Mouse (Mus musculus) adrenal gland (tissue): ENCODE data around the gene Gtf2h5.

Source experiments
- intact Hi-C: fragments of 180-260 bp; cut with DNase I; formaldehyde crosslinking; loops from one replicate; pipeline ENCODE4 v1.15.1; 2025
- microRNA-seq, 2 experiments: library from miRNA; unstranded; fragments of <30 nt; microRNA quantifications; one replicate each; pipeline ENCODE4; 2019

Gene Gtf2h5

DNA sequence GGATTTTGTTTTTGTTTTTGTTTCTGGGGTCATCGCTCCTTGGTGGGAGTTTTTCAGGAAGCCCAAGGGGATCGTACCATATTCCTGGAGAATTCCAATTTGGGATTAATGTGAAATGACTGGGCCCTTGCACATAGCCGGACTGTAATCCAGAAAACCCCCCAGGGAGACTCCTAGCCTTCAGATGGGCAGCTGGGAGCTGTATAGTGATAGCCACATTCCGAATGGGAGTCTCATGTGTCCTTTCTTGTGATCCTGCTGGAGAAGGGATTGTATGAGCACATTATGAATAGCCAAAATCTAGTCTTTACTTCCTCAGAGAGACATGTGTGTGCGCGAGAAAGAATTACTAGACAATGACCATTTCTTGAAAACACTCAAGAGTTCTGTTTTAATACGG is 28.6 kb downstream of the Gtf2h5 start:
- intact Hi-C loops = no loop called here

DNA sequence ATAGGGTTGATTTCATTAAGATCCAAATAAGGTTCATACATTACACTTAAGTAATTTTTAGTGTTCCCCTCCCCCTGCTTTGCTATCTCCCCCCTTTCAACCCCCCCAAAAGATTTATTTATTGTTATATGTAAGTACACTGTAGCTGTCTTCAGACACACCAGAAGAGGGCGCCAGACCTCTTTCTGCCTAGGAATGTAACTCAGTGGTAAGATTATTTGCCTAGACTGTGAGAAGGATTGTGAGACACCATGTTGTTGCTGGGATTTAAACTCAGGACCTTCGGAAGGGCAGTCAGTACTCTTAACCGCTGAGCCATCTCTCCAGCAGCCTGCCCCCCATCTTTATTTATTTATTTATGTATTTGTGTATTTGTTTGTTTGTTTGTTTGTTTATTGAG is 31.4 kb downstream of the Gtf2h5 start:
- intact Hi-C loops = loop anchor here (10.0 kb wide), 2 partner anchors 64 to 104 kb away; no protein-coding TSS in a partner anchor

DNA sequence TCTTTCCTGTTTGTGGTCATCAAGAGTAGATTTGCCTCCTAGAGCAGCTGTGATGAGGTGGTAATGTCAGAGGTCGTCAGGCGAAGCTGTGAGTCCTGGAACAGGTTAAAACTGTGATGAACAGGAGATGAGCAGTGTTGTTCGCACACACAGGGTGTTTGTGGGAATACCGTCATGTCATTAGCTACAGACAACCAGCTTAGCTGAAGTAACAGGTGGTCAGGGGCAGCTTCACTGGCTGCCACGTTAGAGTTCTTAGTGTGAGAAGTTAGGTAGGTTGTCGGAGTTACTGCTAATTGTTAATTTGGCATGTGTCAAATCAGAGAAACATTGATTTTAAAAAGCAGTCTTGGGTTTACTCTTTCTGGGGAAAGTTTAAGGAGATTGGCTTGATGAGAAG is 34.1 kb downstream of the Gtf2h5 start:
- intact Hi-C loops = loop anchor here (10.0 kb wide), 2 partner anchors 61 to 101 kb away; no protein-coding TSS in a partner anchor

DNA sequence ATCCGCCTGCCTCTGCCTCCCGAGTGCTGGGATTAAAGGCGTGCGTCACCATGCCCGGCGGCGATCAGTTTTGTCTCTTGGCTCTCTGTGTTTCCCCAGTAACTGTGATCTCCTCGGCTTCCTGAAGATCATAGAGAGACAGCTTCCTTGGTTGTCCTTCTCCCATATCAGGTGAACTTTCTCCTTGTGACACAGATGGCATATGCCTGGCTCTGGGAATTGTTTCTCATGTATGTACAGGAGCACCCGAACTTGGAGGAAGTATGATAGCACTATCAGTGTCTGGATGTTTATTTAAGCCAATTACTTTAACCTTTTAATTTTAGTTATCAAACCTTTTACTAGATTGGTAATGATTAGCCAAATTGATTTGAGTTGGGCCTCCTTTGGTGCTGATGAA is 35.5 kb downstream of the Gtf2h5 start:
- intact Hi-C loops = loop anchor here (10.0 kb wide), 2 partner anchors 60 to 100 kb away; no protein-coding TSS in a partner anchor

DNA sequence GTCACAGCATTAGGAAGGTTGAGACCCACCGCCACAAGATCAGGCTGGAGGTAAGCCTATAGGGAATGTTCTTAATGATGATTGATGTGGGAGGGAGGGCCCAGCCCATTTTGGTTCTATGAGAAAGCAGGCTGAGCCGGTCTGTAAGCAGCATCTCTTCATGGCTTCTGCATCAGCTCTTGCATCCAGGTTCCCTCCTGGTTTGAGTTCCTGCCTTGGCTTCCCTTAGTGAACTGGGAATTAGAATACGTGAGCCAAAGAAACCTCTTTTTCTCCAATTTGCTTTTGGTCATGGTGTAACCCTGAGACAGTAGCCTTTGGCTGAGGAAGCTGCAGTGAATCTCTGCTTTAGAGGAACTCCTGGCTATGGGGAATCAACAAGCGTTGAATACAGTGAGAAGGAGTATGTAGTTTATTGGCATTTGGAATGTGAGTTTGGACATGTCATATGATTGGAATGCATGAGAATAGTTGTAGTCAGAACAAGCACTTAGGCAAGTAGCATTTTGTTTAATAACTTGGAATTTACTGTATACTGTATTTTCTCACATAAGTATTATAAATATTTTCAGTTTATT is 37.7 kb downstream of the Gtf2h5 start:
- intact Hi-C loops = loop anchor here (10.0 kb wide), 2 partner anchors 58 to 98 kb away; no protein-coding TSS in a partner anchor

DNA sequence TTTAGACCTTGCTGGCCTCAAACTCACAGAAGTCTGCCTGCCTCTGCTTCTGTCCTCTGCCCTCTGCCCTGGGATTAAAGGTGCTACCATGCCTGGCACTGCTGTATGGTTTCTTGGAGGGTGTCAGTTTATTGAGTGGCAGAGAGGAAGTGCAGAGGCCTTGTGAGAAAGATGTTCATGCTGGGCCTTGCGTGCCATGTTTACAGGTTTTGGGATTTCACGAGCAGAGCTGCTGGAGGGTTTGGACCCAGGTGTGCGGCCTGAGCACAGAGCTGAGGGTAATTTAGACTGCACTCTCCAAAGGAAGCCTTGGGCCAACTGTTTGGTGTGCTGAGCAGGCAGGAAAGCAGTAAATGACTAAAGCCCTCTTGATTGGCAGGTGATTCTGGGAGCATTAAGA is 38.3 kb downstream of the Gtf2h5 start:
- intact Hi-C loops = loop anchor here (10.0 kb wide), 2 partner anchors 57 to 97 kb away; no protein-coding TSS in a partner anchor

DNA sequence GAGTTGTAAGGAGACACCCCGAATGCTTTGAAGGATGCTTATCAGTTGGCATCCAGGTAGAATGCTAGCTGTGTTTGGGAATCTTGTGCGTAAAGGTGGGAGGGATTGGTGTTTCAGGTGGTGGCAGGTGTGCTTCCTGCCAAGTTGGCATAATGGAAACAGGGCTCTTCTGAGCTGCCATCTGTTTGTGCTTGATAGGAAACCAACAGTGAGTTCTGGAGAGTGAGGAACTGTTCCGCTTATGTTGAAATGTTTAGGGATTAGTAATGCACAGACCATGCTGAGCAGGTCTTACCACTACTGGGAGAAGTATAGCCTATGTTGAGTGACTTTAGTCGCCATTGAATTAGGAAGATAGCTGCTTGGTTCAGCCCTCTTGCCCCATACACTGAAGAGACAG is 39.3 kb downstream of the Gtf2h5 start:
- intact Hi-C loops = loop anchor here (10.0 kb wide), 2 partner anchors 56 to 96 kb away; no protein-coding TSS in a partner anchor

DNA sequence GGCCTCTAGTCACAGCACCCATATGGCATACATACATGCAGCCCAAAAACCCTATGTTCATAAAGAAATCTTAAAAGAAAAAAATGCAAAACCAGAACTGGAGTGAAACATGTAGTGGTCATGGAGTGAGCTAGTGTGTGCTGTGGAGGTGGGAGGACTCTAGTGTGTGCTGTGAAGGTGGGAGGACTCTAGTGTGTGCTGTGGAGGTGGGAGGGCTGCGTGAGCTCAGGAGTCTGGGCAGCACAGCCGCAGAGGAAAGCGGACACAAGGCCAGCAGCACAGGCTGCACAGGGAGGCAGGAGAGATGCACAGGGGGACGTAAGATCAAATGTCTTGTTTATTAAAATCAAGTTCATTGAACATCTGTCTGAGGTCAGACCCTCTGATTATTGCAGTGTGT is 44.2 kb downstream of the Gtf2h5 start:
- intact Hi-C loops = no loop called here

DNA sequence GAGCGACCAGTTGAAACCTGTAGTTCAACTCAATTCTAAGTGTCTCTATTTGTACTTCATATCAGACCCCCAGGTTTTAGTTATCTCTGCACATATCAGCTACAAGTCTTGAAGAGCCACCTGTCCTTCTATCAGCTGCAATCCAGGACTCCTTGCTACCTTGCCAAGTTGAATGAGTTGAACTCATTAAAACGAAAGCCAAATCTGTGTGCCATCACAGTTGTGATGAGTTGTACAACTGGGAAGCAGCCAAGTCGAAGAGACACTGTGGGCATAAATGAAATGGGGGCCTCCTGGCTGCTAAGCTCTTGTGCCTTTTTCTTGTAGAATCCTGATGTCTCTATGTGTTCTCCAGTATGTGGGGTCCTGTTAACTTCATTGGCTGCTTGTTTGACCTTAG is 45.9 kb downstream of the Gtf2h5 start:
- intact Hi-C loops = no loop called here

DNA sequence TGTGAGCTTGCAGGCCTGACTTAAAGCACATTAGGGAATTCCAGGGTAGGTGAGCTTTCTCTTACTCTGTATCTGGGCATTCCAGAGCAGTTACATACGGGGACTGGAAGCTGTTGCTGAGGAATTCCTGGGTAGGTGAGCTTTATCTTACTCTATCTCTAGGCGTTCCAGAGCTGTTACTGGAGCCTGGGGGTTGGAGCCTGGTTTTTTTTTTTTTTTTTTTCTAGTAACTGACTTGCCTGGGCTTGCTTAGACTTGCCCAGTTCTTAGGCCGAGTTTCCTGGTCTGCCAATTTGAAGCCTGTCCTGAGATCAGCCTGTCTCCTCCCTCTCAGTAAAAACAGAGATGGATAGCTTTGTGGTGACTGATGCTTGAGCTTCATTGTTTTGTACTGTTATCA is 48.5 kb downstream of the Gtf2h5 start:
- intact Hi-C loops = no loop called here

DNA sequence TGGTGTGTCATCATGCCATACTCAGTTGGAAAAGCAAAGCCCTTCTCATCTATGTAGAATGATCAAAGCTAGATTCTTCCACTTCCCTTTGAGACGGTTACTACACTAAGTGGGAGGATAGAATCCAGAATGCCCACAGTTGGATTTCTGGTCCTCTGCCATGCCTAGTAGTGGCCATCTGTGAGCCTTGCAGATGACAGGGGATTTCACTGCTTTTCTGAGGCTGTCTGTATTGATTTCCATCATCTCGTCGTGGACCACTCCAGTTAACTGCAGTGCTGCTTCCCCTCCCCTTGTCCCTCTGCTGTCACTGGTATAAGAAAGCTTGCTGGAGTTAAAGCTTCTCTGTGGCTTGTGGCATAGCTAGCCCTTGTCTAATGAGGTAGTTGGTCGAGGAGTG is 49.8 kb downstream of the Gtf2h5 start:
- intact Hi-C loops = no loop called here

DNA sequence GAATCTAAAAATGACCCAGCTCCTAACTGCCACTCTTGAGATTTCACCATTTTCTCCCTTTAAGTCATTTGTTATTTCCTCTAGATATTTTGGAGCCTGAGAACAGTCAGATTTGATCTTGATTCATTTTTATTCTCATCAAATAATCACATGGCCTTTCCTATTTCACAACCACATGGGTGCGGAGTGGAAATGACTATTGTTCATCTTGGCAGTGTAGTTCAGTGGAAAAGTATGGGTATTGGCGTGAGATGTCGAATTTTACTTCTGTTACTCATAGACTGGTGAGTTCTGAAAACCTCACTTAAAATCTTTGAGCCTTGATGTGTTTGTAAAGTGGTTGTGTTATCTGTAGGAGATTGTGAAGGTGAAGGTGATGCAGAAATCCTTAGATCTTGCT is 51.5 kb downstream of the Gtf2h5 start:
- intact Hi-C loops = no loop called here

Small RNA genes lying within 50 kb of the gene (microRNA-seq; reads per million reads assigned to microRNA genes)
- gene Gm22774 = 0 reads per million in 2 experiments
